Mouse (Mus musculus) fibroblast of lung, adult 2 months (primary cell): ENCODE data around the gene Nup107.

Source experiments
- DNase-seq: peaks from one replicate; pipeline ENCODE4 v3.0.0-alpha.2; 2011; ENCODE audit warnings: low read depth

The Nup107 gene

DNA sequence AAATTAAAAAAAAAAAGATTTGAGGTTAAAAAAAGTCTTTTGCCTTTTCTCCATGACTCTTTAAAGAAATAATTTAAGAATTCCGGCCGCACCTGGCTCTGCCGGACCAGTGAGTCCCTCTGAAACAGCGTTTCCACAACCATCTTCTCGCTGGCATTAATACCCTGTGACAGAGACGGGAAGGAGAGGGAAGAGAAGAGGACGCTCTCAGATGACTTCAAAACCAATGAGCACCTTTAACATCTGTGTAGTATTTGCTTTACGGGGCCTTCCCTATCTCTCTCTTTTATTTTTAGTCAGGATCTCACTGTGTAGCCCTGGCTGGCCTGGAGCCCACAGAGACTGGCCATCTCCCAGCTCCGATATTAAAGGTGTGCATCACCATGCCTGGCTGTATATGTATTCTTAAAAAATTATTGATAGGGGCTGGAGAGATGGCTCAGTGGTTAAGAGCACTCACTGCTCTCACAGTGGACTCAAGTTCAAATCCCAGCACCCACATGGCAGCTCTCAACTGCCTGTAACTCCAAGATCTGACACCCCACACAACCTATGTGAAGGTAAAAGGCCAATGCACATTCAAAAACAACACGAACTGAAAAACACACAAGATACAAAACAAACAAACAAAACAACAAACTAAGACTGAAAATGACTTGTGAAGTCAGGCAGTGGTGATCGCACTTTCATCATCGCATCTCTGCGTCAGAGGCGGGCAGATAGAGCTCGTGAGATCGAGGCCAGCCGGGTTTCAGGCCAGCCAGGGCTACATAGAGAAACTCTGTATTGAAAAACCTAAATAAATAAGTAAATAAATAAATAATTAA, 14.8 kb downstream of the Nup107 start:
- no peak for DNase-seq

DNA sequence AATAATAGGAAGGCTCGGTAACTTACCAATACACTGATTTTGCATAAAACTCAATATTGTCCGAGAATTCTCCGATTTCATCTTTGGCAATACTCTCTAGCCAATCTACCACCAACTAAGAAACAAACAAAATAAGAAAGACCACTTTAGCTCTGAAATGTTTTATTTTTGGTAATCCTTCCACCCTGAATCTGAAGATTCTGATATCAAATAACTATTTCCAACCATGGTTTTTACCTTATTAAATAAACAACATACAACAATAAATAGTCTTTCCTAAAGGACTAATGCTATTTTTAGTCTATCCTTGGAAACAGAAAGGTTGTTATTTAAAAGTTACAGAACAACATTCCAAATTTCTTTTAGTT, 15.4 kb downstream of the Nup107 start:
- no peak for DNase-seq

- DNase-seq: no peak
Observed at GRCm38 (mm10) chr10:117776281-117777102, 16.0 kb downstream of the Nup107 start.

GRCm38 (mm10) chr10:117775401-117776144, 16.9 kb downstream of the Nup107 start:
- DNase-seq: no peak

- no peak for DNase-seq
Observed at GRCm38 (mm10) chr10:117774817-117775120, 17.7 kb downstream of the Nup107 start.

DNA sequence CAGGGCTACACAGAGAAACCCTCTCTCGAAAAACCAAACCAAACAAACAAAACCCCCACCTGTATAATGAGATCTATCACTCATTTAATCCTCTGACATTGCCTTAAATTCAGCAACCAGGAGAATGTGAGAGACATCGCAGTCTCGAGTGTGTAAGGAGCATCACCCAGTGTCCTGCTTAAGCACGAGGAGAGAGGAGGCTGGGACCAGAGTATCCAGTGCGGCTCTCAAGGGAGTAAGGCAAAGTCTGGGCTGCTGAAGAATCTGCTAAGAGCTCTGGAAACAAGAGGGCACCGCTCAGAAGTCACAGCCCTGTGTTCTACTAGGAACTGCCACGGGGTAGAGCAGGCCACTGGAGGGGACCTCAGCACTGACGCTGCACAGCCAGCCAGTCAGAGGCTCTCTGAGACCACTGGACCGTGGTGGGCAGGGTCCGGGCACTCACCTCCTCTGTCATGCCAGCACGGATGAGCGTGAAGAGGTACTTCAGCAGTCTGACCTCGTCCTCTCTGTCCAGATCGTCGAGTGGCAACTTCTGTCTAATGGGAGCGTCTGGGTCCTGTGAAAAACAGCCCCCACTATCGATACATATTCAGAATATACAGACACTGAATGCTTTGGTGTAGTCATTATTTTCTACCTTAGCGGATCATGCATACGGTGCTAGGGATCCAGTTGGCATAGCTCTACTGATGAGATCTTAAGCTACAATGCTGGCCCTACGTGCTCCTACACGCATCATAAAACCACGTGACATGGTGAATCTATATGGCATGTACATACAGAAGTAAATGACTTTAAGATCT, 18.3 kb downstream of the Nup107 start:
- DNase-seq: no peak

DNA sequence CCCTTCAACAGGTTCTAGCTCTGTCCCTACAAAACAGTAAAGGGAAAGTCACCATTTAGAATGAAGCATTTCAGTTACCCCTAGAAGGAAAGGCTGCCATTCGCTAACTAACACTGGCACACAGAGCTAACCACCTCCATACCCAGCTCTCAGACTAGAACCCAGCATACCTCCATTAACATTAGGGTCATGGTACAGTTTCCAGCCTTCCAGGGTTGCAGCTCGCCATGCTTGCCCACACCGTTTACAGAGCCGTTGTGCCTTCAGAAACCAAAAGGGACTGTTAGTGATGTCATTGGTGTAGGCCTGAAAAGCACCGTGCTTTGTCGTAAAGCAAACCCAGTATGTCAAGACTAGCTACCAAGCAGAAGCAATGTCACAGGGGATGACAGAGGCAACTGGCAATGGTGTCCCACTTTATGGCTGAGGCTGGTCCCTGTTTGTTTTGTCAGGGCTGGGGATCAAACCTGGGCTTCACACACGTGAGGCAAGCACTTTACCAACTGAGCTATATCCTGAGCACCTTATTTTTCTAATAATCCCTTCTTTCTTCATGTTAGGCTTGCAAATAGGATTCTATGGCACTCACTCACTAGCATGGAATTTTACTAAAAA, 19.3 kb downstream of the Nup107 start:
- no peak for DNase-seq

DNA sequence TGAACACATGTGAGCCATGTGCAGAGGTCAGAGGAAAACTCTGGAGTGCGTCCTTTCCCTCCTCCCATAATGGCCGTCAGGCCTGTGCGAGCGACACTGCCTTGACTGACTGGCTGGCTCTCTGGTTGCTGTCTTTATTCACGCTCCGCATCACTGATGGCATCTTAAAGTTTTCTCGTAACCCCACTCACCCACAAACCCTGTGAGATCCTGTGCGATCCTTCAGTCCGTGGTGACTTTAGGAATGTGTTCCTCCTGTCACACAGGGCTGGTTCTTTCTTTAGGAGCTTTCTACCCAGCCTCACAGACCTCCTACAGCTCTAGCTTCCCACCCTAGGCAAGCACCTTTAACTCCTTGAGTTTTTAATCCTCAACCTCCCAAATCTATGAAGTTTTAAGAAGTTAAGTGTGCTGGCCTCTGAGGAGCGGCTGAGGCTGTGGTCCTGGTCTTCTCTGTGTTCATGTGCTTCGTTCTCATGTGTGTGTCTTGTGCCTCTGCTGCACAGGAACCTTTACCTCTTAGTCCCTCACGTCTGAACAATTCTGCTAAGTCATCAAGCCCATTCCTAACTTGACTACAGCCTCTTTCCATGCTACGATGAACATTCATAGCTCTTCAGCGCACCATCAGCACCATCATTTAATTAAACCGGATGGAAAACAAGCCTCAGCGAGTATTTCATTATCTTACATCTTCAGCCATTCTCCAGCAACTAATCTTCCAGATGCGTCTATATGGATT, 20.0 kb downstream of the Nup107 start:
- DNase-seq: no peak

GRCm38 (mm10) chr10:117771131-117771510, 21.4 kb downstream of the Nup107 start:
- DNase-seq: no peak

GRCm38 (mm10) chr10:117770286-117771130, 22.0 kb downstream of the Nup107 start:
- DNase-seq: no peak

DNA sequence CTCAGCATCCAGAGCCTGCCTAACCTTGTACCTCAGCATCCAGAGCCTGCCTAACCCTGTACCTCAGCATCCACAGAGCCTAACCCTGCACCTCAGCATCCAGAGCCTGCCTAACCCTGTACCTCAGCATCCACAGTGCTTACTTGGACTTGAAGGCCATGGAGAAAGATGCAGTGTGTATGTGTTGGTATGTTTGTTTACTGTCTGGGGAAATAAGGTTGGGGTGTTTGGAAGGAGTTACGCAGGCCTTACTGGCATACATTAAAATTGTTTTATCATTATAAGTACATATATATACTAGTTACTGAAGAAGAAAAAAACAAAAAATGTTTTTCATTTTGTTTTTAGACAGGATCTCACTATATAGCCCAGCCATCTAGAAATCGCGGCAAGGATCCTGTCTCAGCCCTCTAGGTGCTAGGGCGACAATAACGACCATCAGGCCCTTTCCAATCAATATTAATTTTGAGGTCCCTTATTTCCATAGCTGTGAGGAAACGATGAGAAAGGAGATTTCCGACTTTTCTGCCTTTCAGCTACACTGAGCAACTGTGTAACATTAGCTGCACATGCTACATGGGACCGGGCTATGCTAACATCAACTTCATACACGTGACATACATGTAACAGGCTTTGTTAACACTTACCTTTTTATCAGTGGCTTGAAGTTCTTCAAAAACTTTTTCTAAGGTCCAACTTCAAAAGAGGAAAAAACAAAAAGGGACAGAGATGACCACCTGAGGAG, 22.8 kb downstream of the Nup107 start:
- no peak for DNase-seq

- no peak for DNase-seq
Observed at GRCm38 (mm10) chr10:117768141-117768440, 24.4 kb downstream of the Nup107 start.

DNA sequence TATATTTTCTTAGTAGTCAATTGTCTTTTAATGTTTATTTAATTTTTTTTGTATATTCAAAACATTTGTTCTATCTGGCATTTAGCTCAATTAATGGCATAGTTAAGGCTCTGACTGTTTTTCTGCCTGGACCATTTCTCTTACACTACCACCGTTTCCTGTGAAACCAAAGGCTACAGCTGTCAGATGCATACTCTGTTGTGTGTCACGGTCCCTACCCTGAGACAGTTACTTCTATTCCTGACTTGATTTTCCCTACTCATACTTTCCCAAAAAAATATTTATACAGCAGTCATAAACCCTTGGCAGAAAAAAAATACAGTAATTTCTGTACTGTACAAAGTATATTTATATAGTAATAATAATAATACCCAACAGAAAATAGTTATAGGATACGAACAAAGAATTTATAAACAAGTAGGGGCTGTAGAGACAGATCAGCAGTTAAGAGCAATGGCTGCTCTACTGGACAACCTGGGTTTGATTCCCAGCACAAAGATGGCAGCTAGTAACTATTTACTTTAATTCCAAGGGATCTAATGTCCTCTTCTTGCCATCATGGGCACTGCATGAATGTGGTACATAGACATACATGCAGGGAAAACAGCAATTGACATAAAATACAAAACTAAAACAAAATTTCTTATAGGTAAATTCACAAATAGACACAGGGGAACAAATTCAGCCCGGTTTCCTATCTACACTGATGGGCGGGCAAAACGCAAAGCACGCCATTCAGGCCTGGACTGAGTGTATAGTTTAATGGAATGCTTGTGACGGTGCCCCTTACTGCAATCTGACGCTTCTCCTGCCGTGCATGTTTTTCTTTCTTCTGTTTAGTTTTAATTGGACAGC, 25.0 kb downstream of the Nup107 start:
- DNase-seq: no peak

GRCm38 (mm10) chr10:117766896-117767160, 25.7 kb downstream of the Nup107 start:
- no peak for DNase-seq

GRCm38 (mm10) chr10:117766111-117766895, 26.2 kb downstream of the Nup107 start:
- DNase-seq: no peak

DNA sequence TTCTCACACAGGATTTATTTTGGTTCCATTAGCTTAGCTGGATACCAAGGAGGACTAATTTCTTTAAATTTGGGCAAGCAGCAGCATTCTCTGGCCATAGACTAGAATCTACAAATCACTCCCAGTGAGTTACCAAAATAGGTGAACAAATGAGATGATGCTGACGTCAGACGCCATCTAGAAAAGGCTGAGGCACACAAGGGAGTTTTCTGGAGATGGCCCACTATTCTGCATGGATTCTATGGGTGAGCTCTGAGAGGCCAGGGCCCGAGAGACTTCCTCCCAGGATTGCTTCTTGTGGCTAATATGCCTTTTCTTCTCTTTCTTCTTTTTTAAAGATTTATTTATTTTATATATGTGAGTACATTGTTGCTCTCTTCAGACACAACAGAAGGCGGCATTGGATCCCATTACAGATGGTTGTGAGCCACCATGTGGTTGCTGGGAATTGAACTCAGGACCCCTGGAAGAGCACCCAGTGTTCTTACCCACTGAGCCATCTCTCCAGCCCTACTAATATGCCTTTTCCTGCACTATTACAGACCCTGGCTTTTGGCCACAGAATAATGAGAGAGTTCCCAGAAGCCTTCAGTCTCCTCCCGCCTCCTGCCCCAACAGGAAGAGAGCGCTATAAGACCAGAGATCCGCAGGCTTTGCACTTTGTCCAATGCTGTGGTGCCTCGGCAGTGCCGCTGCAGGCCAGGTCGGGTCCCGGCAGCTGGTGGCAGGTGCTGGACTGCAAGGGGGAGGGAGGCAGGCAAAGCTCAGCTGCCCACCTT, 27.2 kb downstream of the Nup107 start:
- DNase-seq: no peak

DNA sequence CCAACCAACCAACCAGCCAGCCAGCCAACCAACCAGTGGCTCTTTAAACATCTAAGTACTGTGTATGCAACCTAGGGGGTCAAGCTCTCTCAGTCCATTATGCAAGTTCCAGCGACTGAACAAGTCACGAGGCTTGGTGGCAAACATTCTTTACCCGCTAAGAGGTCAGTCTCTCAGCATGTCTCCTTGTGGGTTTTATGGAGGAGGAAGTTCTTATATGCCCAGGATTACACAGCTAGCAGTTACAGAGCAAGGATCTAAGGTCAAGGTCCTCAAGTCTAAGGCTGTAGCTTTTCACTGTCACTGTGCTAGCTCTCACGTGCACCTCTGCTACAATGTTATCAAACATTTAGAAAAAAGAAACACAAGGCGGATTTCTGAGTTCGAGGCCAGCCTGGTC, 27.9 kb downstream of the Nup107 start:
- no peak for DNase-seq
